10 mouse cellular contexts compared by ENCODE assay signal in genomic region chr2:36201756-36202610, GRCm38 (mm10). TPM values are rescaled to one million over a fixed set of nuclear protein-coding genes. Genes with fewer than 3 reads are reported as not detected.
DNase-seq lines count a peak whose midpoint lies in the region; TF ChIP-seq lines count a peak whose summit lies in the region.
"Had no signal": no experiment of that assay in that cellular context is flagged by ENCODE, and none has a peak within 500 bp of the region (broad histone marks: within the 10 kb centered on the region; RNA-seq: fewer than 3 reads in every experiment).

No protein-coding gene starts in this region.

- H3K27me3 ChIP-seq in heart, embryonic 10.5 days (ENCODE audit: insufficient read depth, poor library complexity, severe bottlenecking), result peaks cover 70% of the 10 kb centered on the region
- H3K27me3 ChIP-seq in E14TG2a.4 (ENCODE audit: insufficient read depth, low read length), result peaks cover 87% of the 10 kb centered on the region
- H3K27me3 ChIP-seq in midbrain, embryonic 10.5 days (ENCODE audit: low read depth, poor library complexity, severe bottlenecking), result peaks cover 90% of the 10 kb centered on the region

- WGBS in heart, embryonic 10.5 days, result 27% methylated on average over 18 of the region's 18 CpGs
- 23% methylated on average over 18 of the region's 18 CpGs for WGBS in midbrain, embryonic 10.5 days

- no peak overlapping the region; the same call in 1 of the 2 replicates for H3K27ac ChIP-seq in heart, embryonic 10.5 days
- H3K27ac ChIP-seq in midbrain, embryonic 10.5 days (replicated peaks), result no peak overlapping the region

- H3K4me3 ChIP-seq in heart, embryonic 10.5 days, result peak overlapping the region; percentile 58
- H3K4me3 ChIP-seq in E14TG2a.4 (replicated peaks; ENCODE audit: low read length), result peak overlapping the region; percentile 68; the same call in 1 of the 2 replicates
- H3K4me3 ChIP-seq in midbrain, embryonic 10.5 days, result peak overlapping the region; percentile 58; the same call in 1 of the 2 replicates

- intact Hi-C loops in heart, postnatal 36 days (cut with DNase I), result no loop called here
- intact Hi-C loops in left cerebral cortex, postnatal 10 days (cut with DNase I), result no loop called here

- no peak for TF ChIP-seq CTCF in E14TG2a.4 (conservative IDR thresholded peaks at IDR 0.05; ENCODE audit: low read length)

- no peak for DNase-seq in heart, embryonic 10.5 days (ENCODE audit: low spot score)
- no peak for DNase-seq in heart, postnatal 36 days
- DNase-seq in heart, postnatal 4 days, result peak; percentile 16
- DNase-seq in midbrain, embryonic 10.5 days (ENCODE audit: low spot score), result no peak
- DNase-seq in left cerebral cortex, adult 18-20 months (ENCODE audit: low spot score in 2 of 2), result no peak
- DNase-seq in frontal cortex, postnatal 36 days (ENCODE audit: low spot score in 2 of 2), result no peak
- DNase-seq in left cerebral cortex, postnatal 10 days (ENCODE audit: extremely low spot score in 1 of 2, low spot score in 2 of 2), result no peak
- DNase-seq: thymus, postnatal 25 days had no signal

- peaks cover 40% of the 10 kb centered on the region for H3K4me1 ChIP-seq in heart, embryonic 10.5 days
- peaks cover 69% of the 10 kb centered on the region for H3K4me1 ChIP-seq in E14TG2a.4 (replicated peaks; ENCODE audit: low read depth, low read length)
- H3K4me1 ChIP-seq in midbrain, embryonic 10.5 days, result peaks cover 44% of the 10 kb centered on the region

- H3K9me3 ChIP-seq in heart, embryonic 10.5 days, result no peaks in the 10 kb centered on the region
- peaks cover 4% of the 10 kb centered on the region; the same call in 1 of the 2 replicates for H3K9me3 ChIP-seq in E14TG2a.4 (ENCODE audit: low read length)
- no peaks in the 10 kb centered on the region for H3K9me3 ChIP-seq in midbrain, embryonic 10.5 days (replicated peaks)

- H3K36me3 ChIP-seq in heart, embryonic 10.5 days, result no peaks in the 10 kb centered on the region
- no peaks in the 10 kb centered on the region for H3K36me3 ChIP-seq in E14TG2a.4 (ENCODE audit: insufficient read depth, low read length)
- no peaks in the 10 kb centered on the region for H3K36me3 ChIP-seq in midbrain, embryonic 10.5 days
- H3K36me3 ChIP-seq: G1E had no signal

RNA-seq across cellular contexts. Expression of gene Ptgs1, which starts 28.2 kb away (rescaled TPM):
- 12.2 and 16.4 TPM in 2 replicates for polyA plus RNA-seq in heart, embryonic 10.5 days (2016; fragmentation: Nextera tagmentation; extraction: Ambion mirVana)
- total RNA-seq in heart, postnatal 36 days (2021), result 10 to 100 TPM; 18.9 to 20.8 TPM
- total RNA-seq in heart, postnatal 4 days (2021), result 10 to 100 TPM; 13.7 to 16.0 TPM
- 3.6 and 4.7 TPM in 2 replicates for polyA plus RNA-seq in midbrain, embryonic 10.5 days (2016; fragmentation: Nextera tagmentation; extraction: Ambion mirVana)
- total RNA-seq in left cerebral cortex, adult 18-20 months (2021), result 10 to 100 TPM; 18.0 to 22.4 TPM
- total RNA-seq in left cerebral cortex, postnatal 10 days (2021), result 10 to 100 TPM; 11.8 to 13.0 TPM
